In genomic region chr10:122792021-122792966, GRCm38 (mm10) we compare ENCODE assay signal across 8 mouse cellular contexts.
DNase-seq lines count a peak whose midpoint lies in the region; ATAC-seq and TF ChIP-seq lines count a peak whose summit lies in the region.

No protein-coding gene starts in this region.

- peaks cover 7% of the 10 kb centered on the region; the same call in 1 of the 2 replicates for H3K4me1 ChIP-seq in kidney, embryonic 16.5 days (ENCODE audit: insufficient read depth, low read length)
- H3K4me1 ChIP-seq in heart, embryonic 15.5 days (replicated peaks) = peaks cover 10% of the 10 kb centered on the region
- peaks cover 24% of the 10 kb centered on the region for H3K4me1 ChIP-seq in liver, embryonic 15.5 days (replicated peaks)
- H3K4me1 ChIP-seq in small intestine, adult 2 months (ENCODE audit: control insufficient read depth, insufficient read depth, insufficient read length, low read length) = no peaks in the 10 kb centered on the region

- no peak for TF ChIP-seq CTCF in small intestine, adult 2 months (IDR thresholded peaks at IDR 0.05; ENCODE audit: extremely low read depth, insufficient read length, insufficient replicate concordance, low read depth, low read length)

- peak overlapping the region; percentile 32 for H3K4me3 ChIP-seq in kidney, embryonic 16.5 days (ENCODE audit: low read length)
- peak overlapping the region; percentile 32 for H3K4me3 ChIP-seq in heart, embryonic 15.5 days
- H3K4me3 ChIP-seq in liver, embryonic 15.5 days (replicated peaks) = peak overlapping the region; percentile 35
- 0 out of 2 replicates have a peak overlapping the region, but pooled peaks have one; percentile 16 for H3K4me3 ChIP-seq in small intestine, adult 2 months (ENCODE audit: low read depth, low read length)

- TF ChIP-seq POLR2A in small intestine, adult 2 months (IDR thresholded peaks at IDR 0.05; ENCODE audit: low read depth, low read length) = no peak

- H3K4me2 ChIP-seq in kidney, embryonic 16.5 days (replicated peaks; ENCODE audit: low read depth, low read length) = peak overlapping the region; percentile 50
- H3K4me2 ChIP-seq in heart, embryonic 15.5 days = peak overlapping the region; percentile 63
- peak overlapping the region; percentile 63 for H3K4me2 ChIP-seq in liver, embryonic 15.5 days

- WGBS in kidney, embryonic 16.5 days = 8% methylated on average over 21 of the region's 21 CpGs
- 9% methylated on average over 21 of the region's 21 CpGs for WGBS in heart, embryonic 15.5 days
- 17% methylated on average over 21 of the region's 21 CpGs for WGBS in liver, embryonic 15.5 days (ENCODE audit: insufficient replicate concordance)
- 64% methylated on average over 21 of the region's 21 CpGs for WGBS in small intestine, adult 2 months

- ATAC-seq in kidney, embryonic 16.5 days (ENCODE audit: low FRiP score, low TSS enrichment) = peak; percentile 82
- 0 out of 2 replicates have a peak, but pooled peaks have one; percentile 32 for ATAC-seq in heart, embryonic 15.5 days (replicated peaks; ENCODE audit: insufficient number of reproducible peaks, insufficient read depth, low FRiP score, low read depth)
- ATAC-seq in liver, embryonic 15.5 days (ENCODE audit: insufficient read depth) = peak; percentile 58

- no peak for DNase-seq in kidney, postnatal 36 days
- peak; percentile 73 for DNase-seq in embryo, embryonic 10.5 days (ENCODE audit: low spot score)
- DNase-seq in yolk sac, embryonic 10.5 days (ENCODE audit: low spot score) = no peak
- DNase-seq in left cerebral cortex, postnatal 36 days (ENCODE audit: low spot score in 2 of 2) = no peak

- no peaks in the 10 kb centered on the region for H3K9me3 ChIP-seq in kidney, embryonic 16.5 days (ENCODE audit: low read length)
- H3K9me3 ChIP-seq in heart, embryonic 15.5 days (replicated peaks) = no peaks in the 10 kb centered on the region
- no peaks in the 10 kb centered on the region for H3K9me3 ChIP-seq in liver, embryonic 15.5 days (replicated peaks)

- peak overlapping the region; percentile 86 for H3K27ac ChIP-seq in kidney, embryonic 16.5 days (ENCODE audit: low read length)
- no peak overlapping the region for H3K27ac ChIP-seq in heart, embryonic 15.5 days
- no peak overlapping the region for H3K27ac ChIP-seq in liver, embryonic 15.5 days (replicated peaks)
- H3K27ac ChIP-seq in small intestine, adult 2 months (ENCODE audit: insufficient read depth, low read depth, low read length) = no peak overlapping the region

- no peaks in the 10 kb centered on the region for H3K27me3 ChIP-seq in kidney, embryonic 16.5 days (ENCODE audit: insufficient read depth, low read length)
- no peaks in the 10 kb centered on the region for H3K27me3 ChIP-seq in heart, embryonic 15.5 days
- H3K27me3 ChIP-seq in liver, embryonic 15.5 days = 0 out of 2 replicates have a peak, but pooled peaks cover 2% of the 10 kb centered on the region
- H3K27me3 ChIP-seq in small intestine, adult 2 months (ENCODE audit: control insufficient read depth, insufficient read depth, low read length) = no peaks in the 10 kb centered on the region

- peak overlapping the region; percentile 56 for H3K9ac ChIP-seq in kidney, embryonic 16.5 days (replicated peaks; ENCODE audit: low read length)
- peak overlapping the region; percentile 41; the same call in 1 of the 2 replicates for H3K9ac ChIP-seq in heart, embryonic 15.5 days
- H3K9ac ChIP-seq in liver, embryonic 15.5 days = 0 out of 2 replicates have a peak overlapping the region, but pooled peaks have one; percentile 4

- H3K36me3 ChIP-seq in kidney, embryonic 16.5 days (ENCODE audit: insufficient read depth, low read length) = no peaks in the 10 kb centered on the region
- no peaks in the 10 kb centered on the region for H3K36me3 ChIP-seq in heart, embryonic 15.5 days
- no peaks in the 10 kb centered on the region for H3K36me3 ChIP-seq in liver, embryonic 15.5 days (replicated peaks)
- 0 out of 2 replicates have a peak, but pooled peaks cover 2% of the 10 kb centered on the region for H3K36me3 ChIP-seq in small intestine, adult 2 months (ENCODE audit: control insufficient read depth, insufficient read depth, low read length)

- intact Hi-C loops in left cerebral cortex, postnatal 36 days (cut with DNase I) = loop anchor here (5.0 kb wide), 1 partner anchor 75 kb away; no protein-coding TSS in a partner anchor

Comparison
In these comparisons a context has a peak if more than half of its experiments do, and no peak if none do; other contexts are left out.
1. ATAC-seq: peak in every context shown above with its lines; median percentile 82 in kidney, embryonic 16.5 days; 58 in liver, embryonic 15.5 days; 32 in heart, embryonic 15.5 days.
2. H3K9ac ChIP-seq: peak in every context shown above with its lines; median percentile 56 in kidney, embryonic 16.5 days; 41 in heart, embryonic 15.5 days; 4 in liver, embryonic 15.5 days.